Mouse (Mus musculus) cerebellum, adult 8-10 months (tissue): Measurements from ENCODE around the gene Dnajc28.
"Not testable (repeated sequence)": the region's sequence is repeated elsewhere in the genome, so short reads cannot be mapped to it uniquely, and the experiment has no call there.

Source experiments
- DNase-seq: peaks from one replicate; pipeline ENCODE4 v3.0.0; 2022

Dnajc28 gene

GRCm38 (mm10) chr16:91618511-91619501 is at the start of gene Dnajc28:
TSS of gene Dnajc28 (minus strand) at chr16:91619026.
- DNase-seq, result peak; percentile 86

GRCm38 (mm10) chr16:91663795-91664194 is 45.0 kb upstream of the Dnajc28 start:
- no peak for DNase-seq

GRCm38 (mm10) chr16:91662336-91662735 is 43.5 kb upstream of the Dnajc28 start:
- no peak for DNase-seq

GRCm38 (mm10) chr16:91661397-91661796 is 42.6 kb upstream of the Dnajc28 start:
- DNase-seq, result no peak

GRCm38 (mm10) chr16:91659798-91660197 is 41.0 kb upstream of the Dnajc28 start:
- DNase-seq, result no peak

GRCm38 (mm10) chr16:91658471-91658870 is 39.6 kb upstream of the Dnajc28 start:
- DNase-seq, result no peak

GRCm38 (mm10) chr16:91657285-91657684 is 38.5 kb upstream of the Dnajc28 start:
- DNase-seq, result no peak

GRCm38 (mm10) chr16:91655285-91655684 is 36.5 kb upstream of the Dnajc28 start:
- no peak for DNase-seq

GRCm38 (mm10) chr16:91652191-91652590 is 33.4 kb upstream of the Dnajc28 start:
- no peak for DNase-seq

GRCm38 (mm10) chr16:91649781-91650180 is 31.0 kb upstream of the Dnajc28 start:
- DNase-seq, result no peak

- no peak for DNase-seq
These were observed 30.4 kb upstream of the Dnajc28 start for GRCm38 (mm10) chr16:91649246-91649645.

GRCm38 (mm10) chr16:91648220-91648550 is 29.4 kb upstream of the Dnajc28 start:
- DNase-seq, result peak; percentile 66

- DNase-seq, result peak; percentile 95
These were observed 28.8 kb upstream of the Dnajc28 start, which contains the start of gene Son for GRCm38 (mm10) chr16:91647461-91648219. TSS of gene Son (plus strand) at chr16:91647506.

GRCm38 (mm10) chr16:91646681-91647419 is 28.0 kb upstream of the Dnajc28 start, which contains the start of gene Gart:
TSS of gene Gart (minus strand) at chr16:91646952.
- peak; percentile 93 for DNase-seq

GRCm38 (mm10) chr16:91645995-91646602 is 27.3 kb upstream of the Dnajc28 start:
- no peak for DNase-seq

- not testable (repeated sequence) for DNase-seq
These were observed 26.6 kb upstream of the Dnajc28 start for GRCm38 (mm10) chr16:91645420-91645819.

GRCm38 (mm10) chr16:91644901-91645300 is 26.1 kb upstream of the Dnajc28 start:
- no peak for DNase-seq

GRCm38 (mm10) chr16:91640171-91640570 is 21.3 kb upstream of the Dnajc28 start:
- DNase-seq, result no peak

- DNase-seq, result no peak
These were observed 20.8 kb upstream of the Dnajc28 start for GRCm38 (mm10) chr16:91639636-91640035.

- DNase-seq, result no peak
These were observed 20.3 kb upstream of the Dnajc28 start for GRCm38 (mm10) chr16:91639161-91639560.

GRCm38 (mm10) chr16:91633641-91634040 is 14.8 kb upstream of the Dnajc28 start:
- no peak for DNase-seq

- DNase-seq, result no peak
These were observed 14.1 kb upstream of the Dnajc28 start for GRCm38 (mm10) chr16:91632940-91633339.
